Mouse (Mus musculus) lung, embryonic 16.5 days (tissue): Measurements from ENCODE around the gene Apol10b. TPM values are rescaled to one million over a fixed set of nuclear protein-coding genes. Genes with fewer than 3 reads are reported as not detected.
A peak's percentile ranks its signal among the peaks of the same experiment; 100 is the strongest.
"Not testable (repeated sequence)": the region's sequence is repeated elsewhere in the genome, so short reads cannot be mapped to it uniquely, and the experiment has no call there.

Source experiments
- ATAC-seq: fragments of 200-750 bp; cut with Nextera tagmentation; 2 replicates; pipeline ENCODE4 v1.8.0; 2017; ENCODE audit warnings: low read depth, mild to moderate bottlenecking, moderate library complexity
- H3K27ac ChIP-seq: fragments of 300-500 bp; sonication (generic); 2 replicates; pipeline ENCODE4 v1.5.1; 2014; ENCODE audit warnings: mild to moderate bottlenecking, control low read depth, low read length
- H3K27me3 ChIP-seq: fragments of 300-500 bp; sonication (generic); 2 replicates; pipeline ENCODE4 v1.6.1; 2014; ENCODE audit warnings: low read depth, low read length, mixed read lengths; ENCODE audit not compliant: control insufficient read depth, insufficient read depth
- H3K36me3 ChIP-seq: fragments of 300-500 bp; sonication (generic); 2 replicates; pipeline ENCODE4 v1.6.1; 2014; ENCODE audit warnings: low read length; ENCODE audit not compliant: control insufficient read depth, insufficient read depth
- H3K4me1 ChIP-seq: fragments of 300-500 bp; sonication (generic); replicated peaks from 2 replicates; pipeline ENCODE4 v1.6.1; 2014; ENCODE audit warnings: low read length, mixed read lengths; ENCODE audit not compliant: control insufficient read depth, insufficient read depth
- H3K4me2 ChIP-seq: fragments of 300-500 bp; sonication (generic); 2 replicates; pipeline ENCODE4 v1.6.1; 2014; ENCODE audit warnings: low read depth, low read length, control low read depth
- H3K4me3 ChIP-seq: fragments of 300-500 bp; sonication (generic); 2 replicates; pipeline ENCODE4 v1.5.1; 2014; ENCODE audit warnings: mild to moderate bottlenecking, low read length, control low read depth
- H3K9ac ChIP-seq: fragments of 300-500 bp; sonication (generic); 2 replicates; pipeline ENCODE4 v1.6.1; 2014; ENCODE audit warnings: low read length, control low read depth
- H3K9me3 ChIP-seq: fragments of 300-500 bp; sonication (generic); 2 replicates; pipeline ENCODE4 v1.6.1; 2016; ENCODE audit warnings: low read length; ENCODE audit not compliant: control insufficient read depth
- WGBS: fragments of 180-500 bp; shearing (Covaris S2); extraction: QIAGEN DNeasy Blood & Tissue Kit; methylation state at CpG from one replicate; pipeline ENCODE4 v1.1.7; 2014; 5-methylcytosine and 5-hydroxymethylcytosine counted together
- polyA plus RNA-seq: library from polyadenylated mRNA; unstranded; fragments of >200 nt; fragmentation: Nextera tagmentation; extraction: Ambion mirVana; gene quantifications from 2 replicates; pipeline ENCODE4 v1.2.1, GENCODE M21; 2015

Gene Apol10b
- polyA plus RNA-seq, result 0.06 and 0.09 TPM in 2 replicates

DNA sequence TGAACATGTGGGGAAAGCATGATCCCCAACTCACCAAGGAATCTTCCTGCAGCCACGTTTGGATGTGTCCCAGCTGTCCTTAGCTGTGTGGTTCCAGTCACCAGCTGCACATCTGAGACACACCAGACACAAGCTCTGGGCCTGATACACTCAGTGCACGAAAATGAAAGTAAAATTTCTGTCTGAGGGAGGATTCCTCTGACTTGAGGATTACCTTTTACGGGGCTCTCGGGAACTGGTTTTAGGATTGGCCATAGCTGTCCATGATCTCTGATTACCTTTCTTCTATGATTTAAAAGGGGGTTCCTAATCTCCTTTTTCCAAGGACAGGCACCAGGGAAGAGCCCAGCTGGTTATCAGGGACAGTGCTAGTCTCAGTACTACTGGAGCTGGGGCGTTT is at the start of gene Apol10b:
TSS of gene Apol10b (minus strand) at position 165 of the 400 bp plus-strand sequence.
- Histone ChIP-seq H3K9ac (no peak within 1 kb of the TSS), H3K4me2 (no peak within 1 kb of the TSS), H3K4me3 (no peak within 1 kb of the TSS), H3K27ac (no peak within 1 kb of the TSS), H3K36me3 (no peaks in the 10 kb centered on the region), H3K4me1 (no peaks in the 10 kb centered on the region), H3K27me3 (no peaks in the 10 kb centered on the region), H3K9me3 (no peaks in the 10 kb centered on the region)
- no peak for ATAC-seq
- 48% methylated on average over 5 of the region's 5 CpGs for WGBS

DNA sequence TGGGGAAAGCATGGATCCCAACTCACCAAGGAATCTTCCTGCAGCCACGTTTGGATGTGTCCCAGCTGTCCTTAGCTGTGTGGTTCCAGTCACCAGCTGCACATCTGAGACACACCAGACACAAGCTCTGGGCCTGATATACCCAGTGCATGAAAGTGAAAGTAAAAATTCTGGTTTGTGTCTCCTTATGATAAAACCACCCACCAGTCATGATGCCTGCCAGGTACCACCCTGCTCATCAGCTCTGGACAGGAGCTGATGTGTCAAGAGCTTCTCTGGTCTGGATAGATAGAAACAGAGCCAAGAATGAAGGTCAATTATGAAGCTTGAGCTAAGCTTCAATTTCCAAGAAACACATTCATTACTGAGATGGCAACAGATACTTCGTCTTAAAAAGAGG is 47.3 kb upstream of the Apol10b start, which contains the start of gene Apol11b:
TSS of gene Apol11b (minus strand) at position 111 of the 400 bp plus-strand sequence.
- H3K9me3 ChIP-seq, H3K4me3 ChIP-seq, H3K9ac ChIP-seq, H3K4me1 ChIP-seq, H3K27ac ChIP-seq, H3K27me3 ChIP-seq, ATAC-seq, H3K36me3 ChIP-seq, H3K4me2 ChIP-seq: not testable (repeated sequence)
- WGBS, result 64% methylated on average over 2 of the region's 2 CpGs

DNA sequence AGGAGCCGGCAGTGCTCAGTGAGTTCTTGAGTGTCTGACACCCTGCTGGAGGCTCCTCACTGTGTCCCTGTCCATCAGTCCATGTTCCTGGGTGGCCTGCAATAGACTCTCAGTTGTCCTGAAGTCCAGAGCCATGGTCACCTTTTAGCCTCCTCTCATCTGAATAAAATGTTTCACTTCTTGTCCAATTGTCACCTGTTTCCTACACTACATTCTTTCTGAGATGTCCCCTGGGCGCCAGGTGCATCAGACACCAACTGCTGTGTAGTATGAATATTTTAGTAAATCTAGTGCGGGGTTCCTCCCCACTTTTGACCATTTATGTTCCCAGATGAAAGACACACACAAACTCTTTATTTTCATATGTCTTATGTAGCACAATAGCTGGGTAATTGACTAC is 33.9 kb upstream of the Apol10b start:
- H3K4me2 ChIP-seq, H3K9me3 ChIP-seq, H3K4me3 ChIP-seq, H3K4me1 ChIP-seq, H3K27ac ChIP-seq, H3K36me3 ChIP-seq, ATAC-seq, H3K9ac ChIP-seq, H3K27me3 ChIP-seq: not testable (repeated sequence)
- 65% methylated on average over 3 of the region's 3 CpGs for WGBS

DNA sequence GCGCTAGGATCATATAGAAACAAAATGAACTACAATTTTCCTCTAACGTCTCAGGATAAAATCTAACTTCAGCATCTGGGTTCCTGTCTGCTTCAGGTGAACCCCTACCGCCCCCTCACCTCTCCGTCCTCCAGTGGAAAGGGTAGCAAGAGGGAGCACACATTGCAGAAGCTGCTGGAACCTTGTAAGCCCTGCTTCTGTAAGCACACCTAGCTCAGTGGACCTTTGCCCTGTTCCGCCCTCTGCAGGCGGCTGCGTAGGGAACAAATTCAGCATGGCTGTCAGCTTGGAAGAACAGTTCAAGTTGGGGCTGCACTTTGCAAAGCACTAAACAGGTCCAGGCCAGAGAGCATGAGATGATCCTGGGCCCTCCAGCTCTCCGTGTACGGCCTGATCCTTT is 32.7 kb upstream of the Apol10b start:
- not testable (repeated sequence) for H3K27ac ChIP-seq, H3K9me3 ChIP-seq, H3K27me3 ChIP-seq, ATAC-seq, H3K4me1 ChIP-seq, H3K36me3 ChIP-seq, H3K4me3 ChIP-seq, H3K4me2 ChIP-seq, H3K9ac ChIP-seq
- WGBS, result 46% methylated on average over 9 of the region's 9 CpGs

DNA sequence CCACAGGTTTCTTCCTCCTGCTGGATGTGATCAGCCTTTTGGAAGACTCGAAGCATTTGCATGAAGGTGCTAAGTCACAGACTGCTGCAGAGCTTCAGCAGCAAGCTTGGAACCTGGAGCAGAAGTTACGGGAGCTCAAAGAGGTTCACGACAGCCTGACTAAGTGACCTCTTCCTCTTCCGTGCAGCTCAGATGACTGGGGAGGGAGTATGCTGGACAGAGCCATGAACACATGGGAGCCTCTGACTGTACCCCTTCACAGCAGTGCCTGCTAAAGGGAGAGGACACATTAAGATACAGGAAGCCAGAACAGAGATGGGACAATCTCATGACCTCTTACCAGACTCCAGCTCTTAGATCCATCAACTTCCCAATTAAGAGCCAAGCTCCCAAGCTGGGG is 30.5 kb upstream of the Apol10b start:
- H3K9ac ChIP-seq, H3K4me1 ChIP-seq, H3K4me3 ChIP-seq, H3K36me3 ChIP-seq, H3K9me3 ChIP-seq, H3K27me3 ChIP-seq, ATAC-seq, H3K27ac ChIP-seq, H3K4me2 ChIP-seq: not testable (repeated sequence)
- WGBS, result 60% methylated on average over 4 of the region's 4 CpGs

DNA sequence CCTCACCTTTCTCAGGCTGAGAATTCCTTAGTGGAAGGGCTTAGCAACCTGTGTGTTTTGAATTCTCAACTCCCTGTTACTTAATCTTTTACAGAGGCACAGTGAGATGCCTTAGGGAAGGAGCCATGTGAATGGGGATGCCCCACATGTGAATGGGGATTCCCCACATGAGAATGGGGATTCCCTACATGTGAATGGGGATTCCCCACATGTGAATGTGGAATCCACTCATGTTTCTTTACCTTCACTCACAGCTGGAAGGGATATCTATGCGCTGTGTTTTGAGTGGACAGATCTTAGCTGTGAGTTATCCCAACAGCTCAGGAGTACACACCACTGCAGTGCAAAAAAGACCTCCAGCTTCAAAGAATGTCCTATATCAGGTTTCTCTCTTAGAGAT is 28.8 kb upstream of the Apol10b start:
- no peak overlapping the region for H3K9ac ChIP-seq
- H3K4me3 ChIP-seq, result no peak overlapping the region
- H3K27me3 ChIP-seq, result no peaks in the 10 kb centered on the region
- WGBS, result 94% methylated on average over 1 of the region's 1 CpGs
- H3K4me2 ChIP-seq, result no peak overlapping the region
- ATAC-seq, result no peak
- H3K9me3 ChIP-seq, result no peaks in the 10 kb centered on the region
- H3K36me3 ChIP-seq, result no peaks in the 10 kb centered on the region
- no peaks in the 10 kb centered on the region for H3K4me1 ChIP-seq
- no peak overlapping the region for H3K27ac ChIP-seq

DNA sequence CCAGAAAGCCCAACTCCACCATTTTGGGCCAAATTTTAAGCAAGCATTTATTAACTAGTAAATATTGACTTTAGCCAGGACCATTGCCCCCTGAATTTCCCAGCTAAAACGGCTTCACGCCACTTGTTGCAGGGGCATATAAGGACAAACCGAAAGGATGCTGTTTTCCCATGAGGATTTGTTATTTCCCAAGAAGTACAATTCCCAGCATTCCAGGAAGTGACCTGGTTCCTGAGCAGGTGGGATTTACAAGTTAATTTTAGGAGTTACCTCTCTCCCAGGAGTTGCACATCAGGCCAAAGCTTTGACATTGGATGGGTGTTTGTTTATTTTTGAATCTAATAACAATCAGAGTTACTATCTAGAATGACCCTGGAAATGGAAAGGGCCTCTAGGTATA is 10.1 kb upstream of the Apol10b start:
- no peak overlapping the region for H3K27ac ChIP-seq
- H3K4me1 ChIP-seq, result no peaks in the 10 kb centered on the region
- H3K9ac ChIP-seq, result no peak overlapping the region
- 89% methylated on average over 3 of the region's 3 CpGs for WGBS
- H3K36me3 ChIP-seq, result no peaks in the 10 kb centered on the region
- no peaks in the 10 kb centered on the region for H3K27me3 ChIP-seq
- H3K4me2 ChIP-seq, result no peak overlapping the region
- no peak for ATAC-seq
- no peak overlapping the region for H3K4me3 ChIP-seq
- no peaks in the 10 kb centered on the region for H3K9me3 ChIP-seq

DNA sequence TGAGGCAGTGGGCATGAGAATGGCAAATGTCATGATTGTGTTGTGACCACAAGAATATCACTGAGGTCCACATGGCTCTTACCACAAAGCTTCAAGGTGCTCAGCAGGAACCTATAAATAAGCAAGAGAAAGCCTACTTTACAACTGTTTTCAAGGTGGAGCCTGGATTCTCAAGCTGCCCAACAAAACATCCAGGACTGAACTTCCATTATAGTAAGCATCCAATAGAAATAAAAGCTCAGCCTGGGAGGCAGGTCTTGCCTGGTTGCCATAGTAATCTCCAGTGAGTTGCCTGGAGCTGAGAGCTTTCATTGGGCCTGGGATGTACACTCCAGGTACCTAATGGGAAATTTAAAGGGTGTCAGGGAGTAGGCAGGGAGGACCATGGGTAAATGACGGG is 3.0 kb upstream of the Apol10b start, which contains the start of gene Gm36245:
TSS of gene Gm36245 (plus strand) at position 301 of the 400 bp plus-strand sequence.
- no peaks in the 10 kb centered on the region for H3K36me3 ChIP-seq
- H3K9me3 ChIP-seq, result no peaks in the 10 kb centered on the region
- H3K4me3 ChIP-seq, result no peak within 1 kb of the TSS
- no peak for ATAC-seq
- WGBS, result 75% methylated on average over 1 of the region's 1 CpGs
- no peak within 1 kb of the TSS for H3K9ac ChIP-seq
- peak within 1 kb of the TSS; percentile 49; the same call in 1 of the 2 replicates for H3K27ac ChIP-seq
- H3K27me3 ChIP-seq, result no peaks in the 10 kb centered on the region
- no peak within 1 kb of the TSS for H3K4me2 ChIP-seq
- no peaks in the 10 kb centered on the region for H3K4me1 ChIP-seq

DNA sequence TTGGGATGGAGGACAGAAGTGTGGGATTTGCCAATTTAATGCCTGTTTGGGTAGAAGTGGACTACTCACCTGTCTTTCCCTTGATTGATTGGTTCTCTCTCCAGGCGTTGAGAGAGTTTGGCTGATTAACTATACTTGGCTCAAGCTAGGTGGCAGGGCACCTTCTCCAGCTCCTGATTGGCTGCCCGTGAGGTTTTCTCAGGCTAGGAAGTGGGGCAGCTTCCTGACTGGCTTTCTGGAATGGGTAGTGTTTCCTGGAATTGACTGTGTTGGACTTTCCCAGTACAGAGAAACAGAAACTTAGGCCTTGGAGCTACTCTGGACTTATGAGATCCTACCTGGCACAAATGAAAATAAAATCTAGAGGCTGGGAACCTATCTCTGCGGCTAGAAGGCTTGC is 2.5 kb upstream of the Apol10b start:
- Histone ChIP-seq H3K9ac (no peak overlapping the region), H3K4me3 (no peak overlapping the region), H3K4me1 (no peaks in the 10 kb centered on the region), H3K4me2 (no peak overlapping the region), H3K9me3 (no peaks in the 10 kb centered on the region), H3K27me3 (no peaks in the 10 kb centered on the region), H3K36me3 (no peaks in the 10 kb centered on the region), H3K27ac (peak overlapping the region; percentile 49; the same call in 1 of the 2 replicates)
- WGBS, result 43% methylated on average over 3 of the region's 3 CpGs
- peak; percentile 45; the same call in 1 of the 2 replicates for ATAC-seq

DNA sequence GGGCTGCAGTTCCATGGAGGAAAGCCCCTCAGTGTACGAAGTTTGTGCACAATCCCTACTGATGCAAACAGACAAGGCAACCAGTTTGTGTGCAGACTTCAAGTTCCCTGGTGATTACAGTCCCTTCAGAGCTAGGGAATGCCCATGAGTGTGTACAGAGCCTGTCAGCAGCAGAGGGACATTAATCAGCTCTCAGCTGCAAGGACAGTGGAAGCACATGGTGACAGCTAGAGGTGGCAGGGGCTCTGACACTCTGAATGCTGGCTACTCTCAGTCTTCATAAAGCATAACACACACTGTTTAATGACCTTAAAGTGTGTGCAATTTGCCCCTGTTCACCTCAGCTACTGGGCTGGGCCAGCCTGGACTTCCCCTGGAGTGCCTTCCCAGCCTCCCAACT is 2.4 kb downstream of the Apol10b start:
- Histone ChIP-seq H3K4me1 (no peaks in the 10 kb centered on the region), H3K4me2 (no peak overlapping the region), H3K27ac (no peak overlapping the region), H3K4me3 (no peak overlapping the region), H3K27me3 (no peaks in the 10 kb centered on the region), H3K36me3 (no peaks in the 10 kb centered on the region), H3K9me3 (no peaks in the 10 kb centered on the region), H3K9ac (no peak overlapping the region)
- no peak for ATAC-seq
- 44% methylated on average over 1 of the region's 1 CpGs for WGBS
